Mouse (Mus musculus) spleen, adult 18-20 months (tissue): Measurements from ENCODE around the gene Zfp712.

ENCODE experiments used
- DNase-seq, 2 experiments: peaks; one replicate each; pipeline ENCODE4 v3.0.0; 2022; ENCODE audit warnings: mixed read lengths in 2 of 2

The Zfp712 gene

DNA sequence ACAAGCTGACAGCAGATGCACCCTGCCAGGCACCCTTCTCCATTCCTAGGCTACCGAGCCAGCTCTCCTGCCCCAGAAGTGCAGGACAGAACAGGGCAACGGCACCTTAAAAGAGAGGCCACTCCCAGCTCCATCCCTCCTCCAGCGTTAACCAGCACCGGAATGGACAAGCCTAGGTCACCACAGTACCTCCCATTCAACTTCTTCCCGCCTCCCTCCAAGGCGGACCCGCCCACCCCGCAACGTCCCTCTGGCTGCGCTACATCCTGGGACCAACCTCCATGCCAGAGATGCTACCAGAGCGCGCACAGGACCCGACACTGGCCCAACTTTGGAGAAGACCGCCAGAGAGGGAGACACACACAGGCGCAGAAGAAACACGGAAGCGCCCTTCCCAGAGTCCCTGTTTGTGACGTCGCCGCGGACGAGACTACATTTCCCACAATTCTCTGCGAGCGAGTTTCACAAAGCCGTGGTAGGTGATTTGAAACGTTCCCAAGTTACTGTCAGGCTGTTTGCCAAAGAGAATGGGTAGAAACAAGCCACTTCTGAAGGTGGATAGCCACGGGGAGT is at the start of gene Zfp712:
TSS of gene Zfp712 (minus strand) at position 385 of the 573 bp plus-strand sequence.
- DNase-seq, result peak; percentile 77 to 86

DNA sequence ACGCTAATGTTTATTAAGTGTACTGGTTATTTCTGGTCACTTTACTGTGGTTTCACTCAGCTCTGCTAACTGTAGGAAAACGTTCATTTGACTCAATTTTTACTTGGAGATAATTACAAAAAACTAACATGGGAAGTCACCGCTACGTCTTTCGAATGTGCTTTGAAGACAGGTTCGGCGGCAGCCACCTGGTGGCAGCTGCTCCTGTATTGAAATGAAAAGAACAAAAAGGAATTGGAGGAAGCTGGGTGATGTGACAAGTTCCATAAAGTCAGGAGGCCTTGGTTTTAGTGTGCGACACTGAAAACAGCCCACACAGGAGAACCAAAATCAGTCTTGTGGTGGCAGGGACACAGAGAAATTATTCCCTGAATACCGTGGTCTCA is 47.8 kb upstream of the Zfp712 start:
- DNase-seq, result peak; percentile 27 to 45

DNA sequence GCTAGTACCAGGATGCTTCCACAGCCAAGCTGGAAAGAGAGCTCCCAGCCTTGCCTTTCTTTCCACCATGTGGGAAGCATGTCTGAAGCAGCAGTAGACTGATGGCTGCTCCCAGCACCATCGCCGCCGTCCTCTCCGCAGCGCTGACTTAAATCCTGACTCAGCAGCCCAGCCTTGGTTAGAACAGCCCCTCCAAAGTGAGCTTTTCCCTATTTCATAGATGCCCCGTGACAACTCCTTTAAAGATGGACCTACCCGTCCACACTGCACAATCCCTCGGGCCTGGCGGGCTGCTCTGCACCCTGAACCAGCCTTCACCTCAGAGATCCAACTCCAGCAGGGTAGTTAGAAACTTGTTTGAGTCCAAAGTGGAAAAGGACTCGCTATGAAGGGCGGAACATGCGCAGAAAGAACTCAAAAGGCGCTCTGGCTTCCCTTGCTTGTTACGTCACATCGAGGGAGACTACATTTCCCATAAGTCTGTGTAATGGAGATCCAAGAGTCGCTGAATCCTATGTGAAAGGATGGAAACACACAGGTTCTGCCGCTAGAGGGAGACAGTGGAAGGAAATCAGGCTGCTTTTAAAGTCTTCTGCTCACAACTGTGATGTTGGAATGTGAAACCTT is 47.3 kb upstream of the Zfp712 start, which contains the start of gene Gm28557:
TSS of gene Gm28557 (minus strand) at position 411 of the 627 bp plus-strand sequence.
- DNase-seq, result peak; percentile 65 to 78

DNA sequence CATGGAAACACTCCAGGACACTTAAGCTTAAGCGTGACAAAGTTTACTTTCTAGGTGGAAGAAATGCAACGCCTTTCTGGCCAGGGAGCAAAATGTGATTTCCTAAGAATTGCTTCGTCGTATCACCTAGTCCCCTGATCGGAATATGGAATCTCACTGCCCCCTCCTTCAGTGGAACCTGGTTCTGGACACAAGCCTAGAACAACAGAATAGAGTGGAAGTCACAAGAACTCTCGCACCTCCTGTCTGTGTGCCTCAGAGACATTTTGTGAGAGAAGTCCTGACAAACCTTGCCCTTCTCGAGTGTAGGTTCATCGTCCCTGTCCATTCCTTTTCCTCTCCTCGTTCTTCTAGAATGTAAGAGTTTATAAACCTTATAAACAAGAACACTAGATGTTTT is 46.7 kb upstream of the Zfp712 start:
- DNase-seq, result no peak

DNA sequence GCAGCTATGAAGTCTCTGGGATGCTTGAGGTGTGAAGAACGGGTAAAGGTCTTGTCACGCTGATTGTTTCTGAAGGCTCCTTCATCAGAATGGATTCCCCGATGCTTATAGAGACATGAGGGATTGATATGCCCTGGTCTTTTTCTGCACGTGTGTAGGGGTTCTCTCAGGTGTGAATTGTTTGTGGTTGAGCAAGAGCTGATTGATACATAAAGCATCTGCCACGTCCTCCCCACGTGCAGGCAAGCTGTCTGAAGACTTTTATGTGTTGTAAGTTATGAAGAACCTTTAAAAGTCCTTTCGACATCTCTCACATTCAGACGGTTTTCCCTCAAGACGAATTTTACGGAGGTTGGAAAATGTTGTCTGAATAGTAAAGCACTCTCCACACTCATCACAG is 36.9 kb upstream of the Zfp712 start, which contains the start of gene Zfp708:
TSS of gene Zfp708 (minus strand) at position 101 of the 400 bp plus-strand sequence.
- DNase-seq, result no peak

DNA sequence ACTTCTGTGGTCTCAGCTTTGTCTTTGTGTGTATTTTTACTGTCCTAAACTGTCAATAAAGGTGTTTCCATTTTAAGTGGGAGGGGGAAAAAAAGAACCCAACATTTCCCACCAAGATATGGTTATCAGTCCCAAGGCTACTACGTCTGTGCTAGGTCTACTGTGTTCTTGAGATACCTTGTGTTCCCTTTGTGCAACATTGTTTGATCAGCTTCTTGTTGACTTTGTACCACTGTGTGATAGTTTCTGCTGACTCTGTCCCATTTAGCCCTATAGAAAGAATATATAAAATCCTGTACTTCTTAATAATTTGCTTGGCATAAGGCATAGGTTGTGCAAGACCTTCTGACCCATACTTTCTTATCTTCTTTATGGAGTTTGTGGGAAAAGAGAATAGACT is 29.2 kb upstream of the Zfp712 start:
- no peak for DNase-seq

DNA sequence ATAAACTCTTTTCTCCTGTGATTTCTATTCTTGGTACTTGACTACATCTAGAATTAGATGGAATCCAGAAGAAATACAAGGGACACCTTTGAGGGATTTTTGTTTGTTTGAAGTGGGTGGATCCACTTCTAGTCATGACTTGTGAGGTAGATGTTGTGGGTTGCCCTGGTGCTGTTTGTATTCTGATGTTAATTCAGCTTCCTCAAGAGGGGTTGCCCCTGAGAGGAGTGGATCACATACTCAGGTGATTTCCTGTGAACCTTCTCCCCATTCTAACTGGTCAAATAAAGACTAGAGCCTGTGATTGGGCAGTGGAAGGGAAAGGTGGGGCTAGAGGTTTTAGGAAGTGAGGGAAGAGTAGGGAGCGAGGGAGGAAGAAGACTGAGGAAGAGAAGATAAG is 21.0 kb upstream of the Zfp712 start:
- DNase-seq, result no peak

DNA sequence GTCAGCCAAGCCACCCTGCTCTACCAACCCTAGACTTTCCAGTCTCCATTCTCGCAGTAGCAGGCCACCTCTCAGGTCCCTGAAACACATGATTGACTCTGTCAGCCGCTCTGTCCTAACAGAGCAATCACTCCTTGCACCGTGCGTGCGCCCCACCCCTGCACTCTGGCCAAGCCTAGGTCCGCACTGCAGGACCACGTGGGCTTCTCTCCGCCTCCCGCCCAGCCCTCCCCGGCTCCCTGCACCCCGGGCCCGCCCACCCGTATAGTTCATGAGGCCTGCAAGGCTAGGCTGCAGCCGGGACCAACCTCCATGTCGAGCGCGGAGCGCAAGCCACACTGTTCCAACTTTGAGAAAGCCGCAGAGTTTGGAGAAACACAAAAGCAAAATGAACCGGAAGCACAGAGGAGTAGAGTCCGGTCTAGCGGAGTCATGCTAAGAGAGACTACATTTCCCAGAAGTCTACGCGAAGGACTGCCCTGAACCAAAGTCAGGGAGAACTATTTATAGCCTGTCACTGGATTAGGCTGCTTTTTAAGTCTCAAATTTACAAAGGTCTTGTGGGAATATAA is 20.3 kb upstream of the Zfp712 start:
- peak; percentile 55 to 66 for DNase-seq

DNA sequence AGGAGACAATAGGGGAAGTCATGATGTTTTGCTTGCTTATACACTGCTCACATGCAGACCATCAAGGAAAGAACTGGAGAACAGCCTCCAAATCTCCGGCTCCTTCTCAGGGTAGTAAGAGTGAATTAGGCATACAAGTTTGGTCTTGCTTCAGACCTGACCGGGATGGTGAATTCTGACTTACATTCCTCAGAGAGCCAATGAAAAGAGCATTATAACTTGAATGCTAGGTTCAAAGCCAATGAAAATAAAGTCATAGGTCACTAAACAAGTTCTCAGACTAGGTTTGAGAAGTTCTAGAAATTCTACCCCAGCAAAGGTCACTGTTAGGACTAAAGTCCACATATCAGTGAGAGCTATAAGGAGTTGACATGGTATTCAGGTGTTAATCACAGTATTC is 16.3 kb upstream of the Zfp712 start:
- DNase-seq, result no peak

DNA sequence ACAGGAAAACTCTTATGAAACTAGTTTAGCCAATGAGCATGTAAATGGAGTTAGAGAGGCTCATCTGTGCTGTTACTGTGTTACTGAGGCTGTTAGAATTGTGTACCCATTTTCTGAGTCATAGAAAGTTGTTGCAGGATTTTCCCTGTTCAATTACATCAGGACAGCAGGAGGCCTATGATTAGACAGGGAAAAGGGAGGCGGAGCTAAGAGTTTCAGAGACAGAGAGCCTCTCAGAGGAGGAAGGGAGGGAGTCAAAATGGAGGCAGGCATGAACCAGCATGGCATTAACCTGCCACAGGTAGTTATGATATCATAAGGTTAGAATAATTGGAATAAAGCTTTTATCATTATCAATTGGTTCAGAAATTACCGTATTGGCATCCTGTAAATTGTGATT is 11.8 kb upstream of the Zfp712 start:
- no peak for DNase-seq

DNA sequence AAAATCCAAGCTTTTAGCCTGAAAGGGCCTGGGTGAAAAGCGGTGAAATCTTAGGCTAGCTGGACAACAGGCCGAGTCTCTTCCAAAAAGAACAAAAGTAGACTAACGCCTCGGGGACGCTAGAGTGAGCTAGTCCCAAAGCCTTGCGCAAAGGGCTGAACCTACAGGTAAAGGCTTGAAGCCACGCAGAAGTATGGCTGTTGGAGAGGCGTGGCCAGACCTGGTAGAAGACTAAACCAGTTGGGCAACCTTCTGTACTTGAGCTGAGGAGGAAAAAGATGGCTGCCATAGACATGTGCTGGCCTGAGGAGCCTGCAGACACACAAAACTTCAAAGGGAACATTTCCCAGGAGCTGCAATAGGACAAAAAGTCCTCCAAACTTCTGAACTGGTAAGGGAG is 4.4 kb upstream of the Zfp712 start:
- no peak for DNase-seq

DNA sequence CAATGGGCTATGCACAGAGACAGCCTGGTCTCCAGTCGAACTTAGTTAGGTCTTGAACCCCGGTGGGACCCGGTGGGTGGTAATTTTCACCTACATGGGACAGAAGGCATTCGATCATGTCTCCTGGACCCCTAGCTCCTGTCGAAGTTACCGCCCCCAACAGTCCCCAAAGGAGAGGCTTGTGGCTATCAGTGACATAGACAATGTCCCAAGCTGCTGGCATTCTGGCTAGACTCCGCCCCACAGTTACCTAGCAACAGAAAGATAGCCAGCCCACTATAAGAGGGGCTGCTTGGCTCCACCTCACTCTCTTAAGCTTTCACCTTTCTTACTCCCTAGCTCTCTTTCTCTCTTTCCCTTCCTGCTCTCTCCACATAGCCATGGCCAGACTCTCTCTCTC is 1.5 kb upstream of the Zfp712 start:
- no peak for DNase-seq

DNA sequence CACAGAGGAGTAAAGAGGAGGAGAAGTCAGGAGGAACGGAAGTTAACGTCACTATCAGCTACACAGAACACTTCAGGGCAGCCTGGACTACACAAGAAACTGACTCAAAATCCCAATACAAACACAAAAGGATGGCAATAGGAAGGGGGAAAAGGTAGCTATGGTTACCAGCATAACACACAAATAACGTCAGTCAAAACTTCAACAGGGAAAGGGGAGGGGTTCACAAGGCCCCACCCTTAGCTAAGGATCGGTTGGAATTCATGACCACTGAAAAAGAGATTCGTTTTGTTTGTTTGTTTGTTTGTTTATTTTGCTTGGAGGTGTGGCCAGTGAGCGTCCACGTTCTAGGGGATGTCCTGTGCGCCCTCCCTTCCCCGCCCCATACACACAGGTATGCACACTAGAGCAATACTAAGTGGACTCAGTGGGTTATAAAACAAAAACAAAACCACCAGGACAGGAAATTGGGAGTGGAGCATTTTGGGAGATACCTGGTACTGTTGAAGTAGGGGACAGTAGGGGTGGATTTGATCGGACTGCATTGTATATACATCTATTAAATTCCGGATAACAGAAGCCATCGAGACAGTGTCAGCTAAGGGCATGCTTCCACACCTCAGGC is 697 bp downstream of the Zfp712 start:
- no peak for DNase-seq
